Mouse (Mus musculus) right cerebral cortex, postnatal 4 days (tissue): ENCODE measurements around the gene Plekhg1.

Source experiments
- DNase-seq: peaks from one replicate; pipeline ENCODE4 v3.0.0-alpha.2; 2022

Gene Plekhg1

DNA sequence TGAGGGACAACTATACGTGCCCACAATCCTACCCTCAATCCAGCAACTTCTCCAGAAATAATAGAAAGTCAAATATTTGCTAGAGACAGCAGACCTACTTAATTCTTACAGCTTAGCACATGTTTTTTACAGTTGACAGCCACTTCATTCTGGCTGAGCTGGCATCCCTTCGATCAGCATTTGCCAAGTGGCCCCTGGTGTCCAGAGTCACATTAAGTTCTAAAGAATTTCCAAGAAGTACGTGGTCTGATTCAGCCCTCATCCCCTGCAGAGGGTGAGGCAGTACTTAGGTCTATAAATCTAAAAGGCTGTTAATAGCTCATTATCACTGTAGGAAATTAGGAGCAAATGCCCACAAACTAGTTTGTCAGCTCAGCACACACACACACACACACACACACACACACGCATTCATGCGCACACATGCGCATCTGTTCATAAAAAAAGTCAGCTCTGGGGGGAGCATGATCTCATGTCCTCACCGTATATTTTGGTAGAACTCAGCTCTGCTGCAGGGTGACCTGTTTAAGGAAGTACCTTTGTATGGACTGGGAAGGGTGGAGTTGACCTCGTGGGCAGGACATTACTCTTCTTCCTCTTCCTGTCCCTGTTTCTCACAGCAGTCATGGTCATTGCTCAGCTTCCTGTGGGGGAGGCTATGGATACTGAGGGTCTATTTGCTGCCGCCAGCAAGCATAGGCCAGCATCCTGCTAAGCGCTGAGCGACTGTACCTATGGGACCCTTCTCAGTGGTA lies 91.6 kb downstream of the Plekhg1 start:
- no peak for DNase-seq

DNA sequence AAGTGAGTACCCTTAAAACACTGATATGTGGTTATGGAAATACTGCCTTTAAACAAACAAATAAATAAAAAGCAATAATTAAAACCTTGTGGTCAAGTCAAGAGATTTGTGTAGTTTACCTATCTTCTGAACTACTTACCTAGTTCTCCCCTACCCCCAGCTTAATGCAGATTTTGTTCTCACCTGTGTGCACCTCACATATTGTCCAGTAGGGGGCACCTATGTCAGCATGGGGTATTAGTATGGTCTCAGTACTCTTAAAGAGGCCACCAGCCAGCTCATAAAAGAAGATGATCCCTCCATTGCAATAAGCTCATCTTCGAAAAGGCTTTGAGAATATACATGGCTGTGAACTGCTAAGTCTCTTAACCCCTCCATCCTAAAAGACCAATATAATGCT lies 93.9 kb downstream of the Plekhg1 start:
- no peak for DNase-seq

DNA sequence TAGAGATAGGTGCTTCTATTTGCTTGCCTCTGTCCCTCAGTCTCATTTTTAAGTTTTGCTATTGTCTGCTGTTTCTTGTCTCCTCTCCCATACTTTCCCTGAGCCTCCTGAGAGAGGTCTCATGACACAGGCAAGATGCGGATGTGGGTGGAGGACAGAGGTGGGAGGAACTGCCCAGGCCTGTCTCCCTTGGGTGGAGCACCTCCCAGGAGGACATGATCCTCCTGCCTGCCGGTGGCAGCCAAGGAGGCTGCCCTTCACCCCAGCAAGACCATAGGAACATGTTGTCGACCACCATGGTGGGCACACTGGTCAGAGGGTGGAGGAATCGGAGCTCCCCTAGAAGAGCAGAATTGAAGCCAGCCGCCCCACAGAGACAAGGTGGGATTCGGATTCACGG lies 94.5 kb downstream of the Plekhg1 start:
- no peak for DNase-seq

DNA sequence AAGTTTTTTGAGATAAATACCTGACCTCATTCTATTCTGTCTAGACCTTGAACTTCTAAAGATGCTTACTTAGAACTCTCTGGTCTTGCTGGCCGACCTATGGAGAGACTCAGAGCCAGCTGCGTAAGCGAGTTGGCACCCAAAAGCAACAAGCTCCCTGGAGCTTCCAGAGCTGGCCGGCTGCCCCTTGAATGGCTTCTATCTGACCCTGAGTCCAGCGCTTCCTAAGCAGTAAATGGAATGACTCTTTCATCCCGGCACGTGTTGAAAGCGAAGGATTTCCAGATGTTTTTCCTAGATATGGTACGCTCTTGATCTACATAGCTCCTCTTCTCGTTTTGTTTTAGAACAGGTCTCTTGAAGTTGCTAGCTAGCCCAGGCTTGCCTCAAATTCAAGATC lies 95.5 kb downstream of the Plekhg1 start:
- DNase-seq, result no peak

DNA sequence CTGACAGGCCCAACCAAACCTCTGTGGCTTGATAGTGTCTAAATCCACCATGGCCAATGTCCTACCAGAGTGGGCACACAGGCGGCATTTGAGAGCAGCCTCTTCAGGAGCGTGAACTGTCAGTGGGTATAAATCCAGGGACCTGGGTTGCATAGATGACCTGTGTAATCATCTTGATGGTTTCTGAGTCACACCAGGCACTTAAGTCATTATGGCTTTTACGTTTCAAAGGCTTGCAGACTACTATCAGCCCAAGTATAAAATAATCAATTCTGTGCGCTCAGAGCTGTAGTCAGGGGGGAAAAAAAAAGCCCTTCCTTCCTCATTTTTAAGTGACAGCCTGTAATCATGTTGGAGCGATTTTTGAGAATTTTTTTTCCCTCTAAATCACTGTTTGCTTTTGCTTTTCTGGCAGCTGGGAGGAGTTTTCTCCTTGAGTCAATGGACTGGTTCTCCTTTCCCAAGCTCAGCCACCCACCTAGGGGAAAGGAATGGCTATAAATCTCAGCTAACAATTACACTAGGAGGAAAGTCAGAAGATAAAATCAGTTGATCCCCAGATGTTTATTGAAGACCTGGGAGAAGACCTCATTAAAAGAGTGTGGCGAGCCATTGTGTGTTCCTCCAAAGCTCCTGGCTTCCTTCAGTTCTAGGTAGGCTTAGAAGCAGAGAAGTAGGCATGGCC lies 99.7 kb downstream of the Plekhg1 start:
- no peak for DNase-seq

DNA sequence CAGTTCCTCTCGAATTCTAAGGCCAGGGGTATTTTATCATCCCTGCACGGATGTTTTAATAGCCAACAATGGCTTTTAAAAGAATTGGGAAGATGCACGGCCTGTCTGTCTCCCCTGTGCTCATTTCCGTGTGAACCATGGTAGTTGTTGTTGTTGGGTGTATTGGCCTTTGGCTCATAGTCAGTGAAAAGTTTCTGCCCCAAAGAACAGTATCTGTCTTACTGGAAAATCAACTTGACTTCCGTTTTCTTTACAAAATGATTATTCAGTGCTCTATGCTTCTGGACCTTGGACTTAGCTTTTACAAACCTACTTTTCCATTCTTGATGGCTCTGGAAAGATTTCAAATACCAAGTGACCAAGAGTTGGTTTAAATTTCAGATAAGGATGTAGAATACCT lies 104.3 kb downstream of the Plekhg1 start:
- DNase-seq, result no peak

DNA sequence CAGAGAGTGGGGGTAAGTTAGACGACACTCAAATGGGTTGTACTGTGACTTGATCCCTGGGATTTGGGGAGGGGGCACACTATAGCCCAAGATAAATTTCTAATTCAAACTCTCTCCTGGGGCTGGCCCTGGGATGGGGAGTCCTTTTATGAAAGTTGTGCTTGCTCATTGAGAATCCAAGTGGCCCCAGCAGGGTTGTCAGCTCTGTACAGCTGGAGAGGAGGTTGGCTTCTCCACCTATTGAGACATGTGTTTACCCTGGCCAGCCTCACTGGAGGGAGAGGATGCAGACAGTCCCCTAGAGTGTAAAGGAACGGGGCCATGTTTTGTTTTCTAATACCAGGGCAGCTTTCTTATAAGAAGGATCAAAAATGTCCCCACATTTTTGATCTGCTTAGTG lies 106.9 kb downstream of the Plekhg1 start:
- no peak for DNase-seq

DNA sequence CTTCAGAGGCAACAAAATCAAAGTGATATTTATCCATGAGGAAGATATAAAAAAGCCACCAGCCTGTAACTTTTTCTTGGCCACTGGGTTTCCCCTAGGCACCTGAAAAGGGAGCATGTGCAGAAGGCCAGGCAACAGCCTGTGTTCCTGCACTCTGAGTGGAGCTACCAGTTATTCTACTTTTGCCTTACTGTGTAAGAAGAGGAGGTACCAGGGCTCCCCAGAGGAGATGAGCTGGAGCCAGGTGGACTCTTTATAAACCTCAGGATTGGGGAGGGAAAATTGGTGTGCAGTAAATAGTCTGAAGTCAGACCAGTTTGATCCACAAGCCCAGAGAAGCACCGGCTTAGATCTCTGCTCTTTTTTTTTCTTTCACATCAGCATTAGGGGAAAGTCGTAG lies 111.3 kb downstream of the Plekhg1 start:
- DNase-seq, result no peak

DNA sequence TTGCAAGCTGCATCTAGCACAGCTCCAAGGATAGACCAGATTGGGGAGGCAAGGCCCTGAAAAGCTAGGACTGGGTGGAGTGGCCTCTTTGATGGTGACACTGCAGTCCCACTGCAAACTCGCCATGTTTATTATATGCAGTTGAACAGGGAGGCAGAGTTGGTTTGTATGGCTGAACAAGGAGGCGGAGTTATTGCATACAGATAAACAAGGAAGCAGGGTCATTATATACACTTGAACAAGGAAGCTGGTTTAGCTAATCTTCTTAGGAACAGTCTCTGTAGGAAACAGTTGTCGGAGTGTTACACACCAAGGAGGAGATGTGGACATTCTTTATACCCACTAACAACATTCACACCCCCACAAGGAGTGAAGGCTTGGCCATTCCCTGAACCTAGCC lies 112.6 kb downstream of the Plekhg1 start:
- no peak for DNase-seq

DNA sequence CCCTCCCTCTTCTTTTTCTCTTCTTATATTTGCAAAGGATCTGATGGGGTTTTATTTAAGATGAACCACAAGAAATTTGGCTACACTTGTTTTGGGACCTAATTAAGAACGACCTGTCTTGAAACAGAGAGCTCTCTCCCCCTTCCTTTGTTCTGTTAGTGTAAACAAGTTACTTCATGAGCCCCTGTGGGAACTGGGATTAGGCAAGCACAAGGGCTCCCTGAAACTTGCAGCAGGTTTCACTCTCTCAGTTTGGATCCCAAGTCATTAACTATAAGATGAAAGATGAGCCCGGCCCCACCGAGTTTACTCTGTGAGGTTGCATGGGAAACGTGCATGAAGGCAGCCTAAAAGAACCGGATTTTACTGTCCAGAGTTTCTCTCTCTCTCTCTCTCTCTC lies 117.7 kb downstream of the Plekhg1 start:
- DNase-seq, result no peak

DNA sequence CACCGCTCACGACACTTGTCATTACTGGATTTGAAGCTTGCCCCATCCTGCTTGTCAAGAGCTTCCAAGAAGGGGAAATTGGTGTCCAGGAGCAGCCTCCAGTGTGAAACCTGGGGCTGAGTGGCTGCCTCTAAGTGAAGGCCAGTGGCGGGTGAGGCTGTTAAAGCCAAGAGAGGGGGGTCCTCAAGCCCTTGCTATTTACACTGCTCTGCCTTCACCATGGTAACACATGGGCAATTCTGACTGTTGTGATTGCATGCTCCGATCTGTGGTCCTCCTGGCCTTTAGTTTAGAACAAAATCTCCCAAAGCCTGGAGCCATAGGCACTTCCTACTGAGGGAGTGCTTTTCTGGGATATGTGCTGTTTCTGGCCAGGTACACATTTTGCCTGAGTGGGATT lies 118.3 kb downstream of the Plekhg1 start:
- no peak for DNase-seq

DNA sequence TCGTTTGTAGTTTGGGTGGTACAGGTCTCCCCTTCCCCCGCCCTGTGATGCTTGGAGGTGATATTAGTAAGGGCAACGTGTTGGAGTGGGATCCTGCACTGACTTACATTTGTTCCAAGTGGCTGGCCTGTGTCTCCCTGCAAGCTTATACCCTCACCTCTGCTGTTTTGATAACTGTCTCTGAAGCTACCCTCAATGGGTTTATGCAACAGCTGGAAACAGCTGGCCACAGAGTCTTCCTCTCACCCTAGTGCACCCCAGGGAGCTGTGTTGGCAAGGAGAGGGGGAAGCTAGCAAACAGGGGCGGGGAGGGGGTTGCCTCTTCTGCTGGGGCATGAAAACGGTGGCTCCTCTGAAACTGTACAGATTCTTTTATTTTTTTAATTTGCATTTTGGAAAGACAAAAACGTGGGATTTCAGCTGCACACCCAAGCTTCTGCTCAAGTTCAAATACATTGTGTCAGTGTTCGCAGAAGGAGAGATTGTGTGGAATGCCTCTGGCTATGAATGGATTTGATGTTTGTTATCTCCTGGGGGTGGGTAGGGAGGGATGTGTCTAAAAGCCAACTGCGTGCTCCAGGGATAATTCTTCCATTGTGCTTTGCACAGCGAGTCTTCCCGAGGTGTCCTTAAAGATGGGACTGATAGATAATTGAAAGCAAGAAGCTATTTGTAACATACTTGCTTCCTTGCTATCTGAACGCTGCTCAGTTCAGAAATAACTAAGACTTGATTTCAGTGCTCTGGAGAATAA lies 119.0 kb downstream of the Plekhg1 start:
- no peak for DNase-seq

DNA sequence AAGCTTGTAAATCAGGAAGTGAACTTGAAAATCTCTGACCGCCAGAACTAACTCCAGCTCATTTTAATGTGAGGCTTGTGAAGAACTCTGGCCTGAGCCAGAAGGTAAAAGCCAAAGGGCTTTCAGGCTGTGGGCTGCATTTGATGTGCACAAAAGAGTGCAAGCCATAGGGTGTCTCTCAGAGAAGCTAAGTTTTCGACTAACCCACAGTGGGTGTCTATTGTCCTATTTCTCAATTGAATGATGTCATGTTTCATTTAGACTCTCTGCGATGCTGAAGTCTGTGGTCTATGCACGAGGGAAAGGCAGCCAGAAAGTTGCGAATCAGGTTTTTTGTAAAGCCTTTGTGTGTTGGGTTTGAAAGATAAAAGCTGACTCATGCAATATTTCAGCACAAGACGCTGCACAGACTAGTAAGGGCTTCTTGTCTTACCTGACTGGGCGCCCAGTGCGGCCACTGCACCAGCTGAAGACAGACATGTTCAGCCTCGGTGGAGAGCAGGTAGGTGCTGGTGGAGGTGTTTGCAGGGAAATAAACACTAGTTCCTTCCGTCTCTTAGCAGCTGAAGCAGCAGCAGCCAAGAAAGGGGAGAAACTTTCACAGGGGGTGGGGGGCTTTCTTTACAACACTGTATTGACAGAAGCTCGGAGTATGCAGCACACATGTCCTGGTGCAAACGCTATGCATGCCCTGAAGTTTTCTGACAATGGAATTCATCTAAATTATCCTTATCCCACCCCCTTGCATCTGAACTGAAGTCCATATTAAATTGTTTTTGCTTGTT lies 123.4 kb downstream of the Plekhg1 start:
- DNase-seq, result no peak

DNA sequence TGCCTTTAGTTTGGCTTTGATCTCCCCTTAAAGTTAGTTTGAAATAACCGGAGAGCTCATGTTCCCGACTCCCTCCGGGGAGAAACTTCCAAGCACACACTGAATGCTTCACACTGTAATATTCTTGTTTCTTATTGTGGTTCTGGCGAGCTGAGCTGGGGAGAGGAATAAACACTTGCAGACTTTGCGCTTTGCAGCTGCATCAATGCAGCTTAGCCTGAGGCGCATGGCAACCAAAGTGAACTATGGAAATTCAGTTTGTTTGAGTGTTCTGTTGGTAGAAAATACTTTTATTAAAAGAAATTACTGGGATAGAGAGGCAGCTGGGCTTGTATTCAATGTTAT lies 124.0 kb downstream of the Plekhg1 start:
- DNase-seq, result no peak

DNA sequence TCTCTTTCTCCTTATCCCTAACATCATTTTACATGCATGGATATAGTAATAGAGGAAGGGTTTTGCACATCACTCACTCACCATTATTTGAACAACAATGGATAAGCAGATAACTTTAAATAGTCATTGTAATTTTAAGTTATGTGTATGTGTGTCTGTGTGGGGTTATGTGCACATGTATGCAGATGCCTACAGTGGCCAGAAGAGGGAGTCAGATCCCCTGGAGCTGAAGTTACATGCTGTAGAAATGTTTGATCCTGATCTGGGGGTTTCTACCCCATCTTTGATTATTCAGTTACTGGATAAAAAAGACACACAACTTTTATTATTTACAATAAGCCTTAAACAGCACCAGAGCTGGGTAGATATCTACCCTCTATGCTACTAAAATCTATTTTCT lies 127.1 kb downstream of the Plekhg1 start:
- DNase-seq, result no peak

DNA sequence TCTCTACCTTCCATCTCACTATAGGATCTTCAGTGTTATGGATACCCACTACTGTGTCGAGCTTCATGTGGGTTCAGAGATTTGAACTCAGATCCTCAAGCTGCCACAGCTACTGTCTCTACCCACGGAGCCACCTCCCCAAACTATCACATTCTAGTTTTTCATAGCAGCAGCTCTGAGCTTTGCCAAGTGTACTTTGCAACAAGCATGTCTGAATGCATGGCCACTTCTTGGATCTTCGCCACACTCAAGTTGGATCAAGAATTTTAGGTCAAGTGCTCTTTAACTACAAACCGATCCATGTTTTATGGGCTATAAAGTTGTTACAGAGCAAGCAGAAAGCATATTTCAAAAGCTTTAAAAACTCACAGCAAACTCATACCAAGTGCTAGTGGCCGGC lies 130.7 kb downstream of the Plekhg1 start:
- DNase-seq, result no peak

DNA sequence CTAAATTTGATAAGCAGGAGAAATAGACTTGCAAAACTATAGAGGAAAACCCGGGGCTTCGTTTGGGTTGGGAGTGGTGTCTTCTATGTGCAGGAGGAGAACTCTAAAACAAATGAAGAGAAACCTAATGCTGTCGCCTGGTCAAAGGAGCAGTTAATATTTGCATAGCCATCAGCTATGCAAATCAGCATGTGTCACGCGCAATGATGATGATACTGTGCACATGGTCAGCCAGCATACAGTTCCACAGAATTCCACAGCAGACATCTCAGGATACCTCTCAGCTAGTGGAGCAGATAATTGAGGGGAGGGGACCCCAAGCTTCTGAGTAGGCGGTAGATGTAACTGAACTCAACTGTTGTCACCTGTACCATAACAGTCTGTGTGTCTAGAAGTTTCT lies 133.3 kb downstream of the Plekhg1 start:
- DNase-seq, result no peak

DNA sequence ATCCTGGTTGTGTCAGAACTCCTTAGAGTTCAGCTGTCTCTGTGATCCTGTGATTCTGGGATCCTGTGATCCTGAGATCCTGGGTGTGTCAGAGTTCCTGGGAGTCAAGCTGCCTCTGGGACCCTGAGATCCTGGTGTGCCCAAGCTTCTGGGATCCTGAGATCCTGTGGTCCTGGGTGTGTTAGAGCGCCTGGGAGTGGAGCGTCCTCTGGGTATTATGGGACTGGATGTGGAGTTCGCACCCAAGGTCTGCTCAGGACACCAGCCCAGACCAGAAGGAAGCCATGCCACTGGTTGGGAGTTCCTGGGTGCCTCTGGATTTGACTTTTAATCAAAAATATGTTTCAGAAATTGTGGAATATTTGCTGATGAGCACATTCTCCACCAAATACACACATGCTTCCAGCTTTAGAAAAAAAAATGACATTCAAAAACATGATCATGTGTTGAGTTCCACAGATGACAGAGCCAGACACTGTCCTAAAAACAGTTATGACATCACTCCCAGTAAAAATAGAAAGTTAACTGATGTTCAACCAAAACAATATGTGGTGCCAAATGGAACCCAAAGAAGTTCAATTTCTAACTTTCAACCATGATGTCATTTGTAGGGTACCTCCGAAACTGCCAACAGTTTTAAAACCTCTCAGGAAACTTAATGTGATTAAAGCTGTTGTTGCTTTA lies 137.8 kb downstream of the Plekhg1 start:
- DNase-seq, result no peak

DNA sequence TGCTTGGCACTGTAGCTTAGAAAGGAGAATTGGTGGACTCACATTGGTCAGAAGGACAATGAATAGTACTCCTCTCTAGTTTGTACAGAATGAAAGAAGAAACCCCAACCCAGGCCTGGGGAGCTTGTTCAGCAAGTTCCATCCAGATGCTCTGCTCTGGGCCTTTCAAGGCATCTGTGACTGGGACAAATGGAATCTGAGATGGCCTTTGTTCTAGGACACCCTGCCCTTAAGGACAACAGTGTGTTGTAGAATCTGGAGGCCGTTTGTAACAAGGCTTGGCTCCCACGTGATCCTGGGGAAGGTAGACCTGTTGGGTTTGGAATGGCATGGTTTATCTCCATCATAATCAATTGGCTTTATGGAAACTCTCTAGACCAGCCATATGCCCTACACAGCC lies 141.0 kb downstream of the Plekhg1 start:
- no peak for DNase-seq

DNA sequence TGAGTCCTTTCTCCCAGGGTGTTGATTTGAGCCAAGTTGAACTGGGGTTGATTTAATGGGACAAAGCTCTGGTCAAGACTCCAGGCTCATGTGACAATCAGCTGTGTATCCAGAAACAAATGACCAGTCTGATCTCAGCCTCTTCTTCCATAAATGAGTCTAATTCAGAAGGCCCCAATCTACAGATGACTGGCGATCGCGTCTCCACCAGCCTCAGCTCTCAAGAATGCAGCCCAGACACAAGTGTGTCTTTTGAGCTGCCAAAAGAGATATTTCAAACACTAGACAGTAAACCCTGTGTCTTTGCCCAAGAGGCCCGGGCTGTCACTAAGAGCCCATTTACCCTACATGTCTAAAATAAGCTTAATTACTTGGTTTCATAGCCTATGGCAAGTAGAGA lies 148.3 kb downstream of the Plekhg1 start:
- DNase-seq, result no peak

DNA sequence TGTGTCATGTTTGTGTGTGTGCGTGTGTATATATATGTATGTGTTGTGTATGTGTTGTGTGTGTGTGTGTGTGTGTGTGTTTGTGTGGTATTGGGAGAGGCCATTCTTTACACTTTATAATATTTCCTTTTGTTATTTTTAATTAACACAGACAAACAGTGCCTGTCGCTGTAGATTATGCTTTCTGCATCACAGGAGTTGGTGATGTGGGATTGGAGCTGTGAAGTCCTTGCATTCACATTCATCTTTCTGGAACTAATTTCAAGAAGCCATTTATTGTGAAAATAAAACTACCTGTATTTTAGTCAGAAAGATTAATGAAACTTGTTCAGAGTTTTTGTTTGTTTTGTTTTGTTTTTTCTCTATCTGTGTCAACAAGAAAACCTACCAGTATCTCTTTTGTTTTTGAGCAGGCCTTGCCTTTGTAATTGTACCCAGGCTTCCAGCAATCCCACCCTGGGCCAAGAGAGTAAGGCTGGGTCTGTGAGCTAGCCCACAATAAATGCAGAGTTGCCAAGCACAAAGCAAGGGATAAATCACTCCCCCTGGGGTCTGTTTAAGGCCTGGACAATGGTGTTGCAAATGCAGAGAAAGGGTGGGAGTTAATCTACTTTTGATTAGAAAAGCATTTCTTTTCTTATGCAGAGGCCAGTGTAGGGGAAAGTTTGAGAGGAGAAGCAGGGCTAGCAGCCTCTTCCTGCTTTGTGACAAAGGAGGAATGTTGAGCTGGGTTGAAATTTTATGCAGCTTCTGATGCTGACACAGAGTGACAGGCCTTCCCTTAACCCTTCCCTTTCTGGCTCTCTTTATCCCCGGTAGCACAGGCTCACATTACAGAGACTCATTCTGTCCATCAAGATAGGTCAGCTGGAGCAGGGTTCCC lies 151.5 kb downstream of the Plekhg1 start:
- no peak for DNase-seq

DNA sequence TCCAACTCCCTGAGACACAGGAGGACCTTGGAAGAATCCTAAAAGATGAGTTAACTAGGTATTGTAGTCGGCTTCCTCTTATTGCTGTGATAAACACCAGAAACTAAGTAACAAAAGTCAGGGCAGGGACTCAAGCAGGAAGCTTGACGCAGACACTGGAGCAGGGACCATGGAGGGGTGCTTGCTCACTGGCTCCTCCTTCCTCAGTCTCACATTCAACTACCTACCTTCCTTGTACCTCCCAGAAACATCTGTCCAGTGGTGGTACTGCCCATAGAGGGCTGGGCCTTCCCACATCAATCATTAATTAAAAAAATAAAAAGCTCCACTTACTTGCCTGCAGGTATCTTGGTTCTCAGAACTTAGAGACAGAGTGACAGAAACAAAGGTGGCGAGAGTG lies 152.2 kb downstream of the Plekhg1 start:
- no peak for DNase-seq
